Mouse (Mus musculus) embryo, embryonic 10.5 days (tissue): Measurements from ENCODE around the gene Tmco1.

ENCODE experiments used
- DNase-seq: peaks from one replicate; pipeline ENCODE4 v3.0.0-alpha.2; 2015; ENCODE audit warnings: low spot score

Tmco1 gene

DNA sequence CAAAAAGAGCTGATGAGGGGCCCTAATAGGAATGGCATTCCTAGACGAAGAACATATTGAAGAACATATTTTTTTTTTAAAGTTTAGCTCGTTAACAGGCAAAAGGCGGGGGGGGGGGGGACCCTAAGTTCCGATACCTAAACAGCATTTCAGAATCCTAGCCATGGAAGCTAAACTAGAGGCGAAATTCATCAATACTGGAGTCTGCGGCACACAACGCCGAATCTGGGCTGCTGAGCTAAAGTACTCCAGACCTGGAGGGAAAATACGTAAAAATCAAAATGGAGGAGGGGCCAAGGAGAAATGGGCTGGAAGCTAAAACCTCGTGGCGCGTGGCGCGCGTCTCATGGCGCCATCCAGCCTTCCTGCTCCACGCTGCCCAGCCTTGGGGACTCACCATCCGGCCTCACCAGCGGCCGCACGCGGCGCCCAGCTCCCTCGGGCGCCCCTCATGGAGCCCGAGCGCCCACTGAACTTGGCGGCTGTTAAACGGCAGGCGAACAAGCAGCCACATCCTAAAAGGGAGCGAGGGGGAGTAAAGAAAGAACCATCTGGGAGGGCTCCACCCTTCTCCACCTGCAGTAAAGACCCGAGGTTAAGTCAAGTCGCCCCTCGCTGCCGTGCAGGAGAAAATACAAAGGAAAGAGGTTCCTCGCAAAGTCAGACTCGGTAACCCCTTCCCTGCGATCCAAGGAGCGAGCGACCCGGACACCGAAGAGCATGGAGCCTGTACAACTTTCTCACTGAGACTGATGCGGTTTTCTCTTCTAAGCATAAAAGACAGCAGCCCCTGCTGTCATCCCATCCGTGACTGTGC, 24.5 kb upstream of the Tmco1 start:
- peak; percentile 82 for DNase-seq

GRCm38 (mm10) chr1:167284258-167284836, 23.8 kb upstream of the Tmco1 start:
- DNase-seq, result peak; percentile 85

- peak; percentile 93 for DNase-seq
Observed at GRCm38 (mm10) chr1:167284837-167285319, 23.3 kb upstream of the Tmco1 start.

DNA sequence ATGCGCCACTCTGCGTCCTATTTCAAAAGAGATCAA, 23.0 kb upstream of the Tmco1 start, which contains the start of gene Uck2:
Uck2 (minus strand) TSS at position 1 of the 36 bp plus-strand sequence.
- no peak for DNase-seq

DNA sequence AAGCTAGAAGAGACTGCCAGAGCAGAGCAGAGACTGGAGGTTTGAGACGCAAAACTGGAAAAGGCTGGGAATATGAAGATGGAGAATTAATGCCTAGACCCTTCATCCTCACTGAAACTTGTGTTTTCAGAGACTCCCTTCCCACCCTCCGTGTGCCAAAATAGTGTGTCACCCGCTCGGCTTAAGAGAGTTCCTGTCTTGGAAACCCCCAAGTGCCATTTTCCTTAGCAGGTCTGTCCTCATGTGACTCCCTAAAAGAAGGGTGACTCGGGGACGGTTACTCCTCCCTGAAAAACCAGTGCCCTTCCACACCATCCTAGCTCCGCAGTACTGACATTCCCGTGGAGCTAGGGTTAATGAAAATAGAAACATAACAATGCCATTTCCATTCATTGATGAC, 22.8 kb upstream of the Tmco1 start:
- no peak for DNase-seq

GRCm38 (mm10) chr1:167287156-167287555, 21.0 kb upstream of the Tmco1 start:
- DNase-seq, result no peak

DNA sequence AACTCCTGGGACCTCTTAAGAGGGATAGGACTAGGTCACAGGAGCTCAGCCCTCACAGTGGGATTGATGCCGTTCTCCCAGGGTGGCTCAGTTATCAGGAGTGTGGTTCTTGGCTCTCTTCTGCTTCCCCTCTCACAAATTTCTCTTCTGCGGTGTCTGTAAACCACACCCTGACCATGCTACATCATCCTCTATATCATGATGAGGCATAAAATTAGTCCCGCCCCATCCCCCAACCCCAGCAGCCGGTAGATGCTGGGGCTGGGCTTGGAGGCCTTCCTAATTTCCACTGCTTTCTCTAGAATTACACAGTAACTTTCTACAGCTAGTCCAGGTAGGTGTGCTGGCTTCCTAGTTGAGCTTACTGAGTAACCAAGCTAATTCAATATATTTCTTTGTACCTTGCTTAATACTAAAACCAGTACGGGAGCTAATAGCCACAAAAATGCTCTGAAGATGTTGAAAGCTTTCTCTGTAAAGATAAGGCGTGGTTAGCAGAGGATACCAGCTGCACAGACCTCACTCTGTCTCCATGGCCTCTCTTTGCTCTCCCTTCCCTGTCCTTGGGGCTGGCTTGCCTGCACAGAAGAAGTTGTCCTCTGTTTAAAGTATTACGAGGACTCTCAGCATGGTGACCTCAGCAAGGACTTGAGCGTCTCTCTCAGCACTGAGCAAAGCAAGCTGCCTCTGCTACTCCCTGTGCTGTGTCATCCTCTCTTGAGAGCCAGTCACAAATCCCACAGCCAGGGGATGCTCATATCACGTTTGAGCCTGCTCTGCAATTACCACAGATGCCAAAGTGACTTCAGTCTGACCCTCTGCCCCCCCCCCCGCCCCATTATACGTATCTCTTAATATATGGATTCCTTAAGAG, 19.3 kb upstream of the Tmco1 start:
- no peak for DNase-seq

GRCm38 (mm10) chr1:167289567-167290262, 18.5 kb upstream of the Tmco1 start:
- peak; percentile 69 for DNase-seq

DNA sequence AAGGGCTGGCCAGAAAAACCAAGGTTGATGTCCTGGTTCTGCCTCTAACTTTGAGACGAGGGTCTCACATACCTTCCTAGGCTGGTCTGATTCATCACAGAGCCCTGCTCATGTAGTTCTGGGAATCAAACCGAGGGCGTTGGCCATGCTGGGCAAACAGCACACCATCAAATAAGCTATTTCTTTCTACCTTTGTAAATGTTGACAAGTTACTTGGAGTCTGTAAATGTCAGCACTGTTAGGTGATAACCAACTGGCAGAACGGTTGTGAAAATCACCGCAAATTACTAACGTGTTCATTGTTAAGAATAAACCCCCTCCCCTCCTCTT, 17.9 kb upstream of the Tmco1 start:
- no peak for DNase-seq

GRCm38 (mm10) chr1:167291610-167292009, 16.6 kb upstream of the Tmco1 start:
- DNase-seq, result no peak

- no peak for DNase-seq
Observed at GRCm38 (mm10) chr1:167292447-167292846, 15.7 kb upstream of the Tmco1 start.

DNA sequence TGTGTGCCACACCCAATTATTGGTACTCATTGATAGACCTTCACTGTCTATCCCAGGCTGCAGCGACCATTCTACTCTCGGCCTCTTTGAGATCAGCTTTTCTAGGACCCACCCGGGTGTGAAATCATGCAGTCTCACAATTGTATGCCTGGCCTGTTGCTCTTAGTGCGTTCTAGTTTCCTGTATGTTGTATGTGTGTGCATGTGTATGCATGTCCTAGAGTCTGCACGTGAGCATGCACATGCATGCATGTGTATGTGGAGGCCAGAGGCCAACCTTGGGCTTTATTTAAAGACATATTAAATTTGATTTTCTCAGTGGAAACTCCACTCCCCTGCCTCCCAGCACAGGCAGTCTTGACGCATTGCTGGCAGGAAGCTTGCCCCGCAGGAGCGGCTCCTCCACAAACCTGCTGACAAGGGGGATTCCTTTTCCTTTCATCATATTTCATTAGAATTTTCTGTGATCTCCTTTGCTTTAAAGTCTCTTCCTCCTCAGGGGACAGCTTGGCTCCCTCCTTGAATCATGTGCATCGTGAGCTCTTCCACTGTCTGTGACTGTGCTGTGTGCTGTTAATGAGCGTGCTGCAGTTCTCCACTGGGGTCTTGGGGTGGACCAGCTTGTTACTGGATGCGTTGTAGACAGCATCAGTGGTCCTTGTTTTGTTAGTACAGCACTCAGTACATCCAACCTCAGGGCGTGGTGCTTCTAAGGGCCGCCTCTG, 12.3 kb upstream of the Tmco1 start:
- DNase-seq, result no peak

- no peak for DNase-seq
Observed at GRCm38 (mm10) chr1:167300122-167300521, 8.1 kb upstream of the Tmco1 start.

DNA sequence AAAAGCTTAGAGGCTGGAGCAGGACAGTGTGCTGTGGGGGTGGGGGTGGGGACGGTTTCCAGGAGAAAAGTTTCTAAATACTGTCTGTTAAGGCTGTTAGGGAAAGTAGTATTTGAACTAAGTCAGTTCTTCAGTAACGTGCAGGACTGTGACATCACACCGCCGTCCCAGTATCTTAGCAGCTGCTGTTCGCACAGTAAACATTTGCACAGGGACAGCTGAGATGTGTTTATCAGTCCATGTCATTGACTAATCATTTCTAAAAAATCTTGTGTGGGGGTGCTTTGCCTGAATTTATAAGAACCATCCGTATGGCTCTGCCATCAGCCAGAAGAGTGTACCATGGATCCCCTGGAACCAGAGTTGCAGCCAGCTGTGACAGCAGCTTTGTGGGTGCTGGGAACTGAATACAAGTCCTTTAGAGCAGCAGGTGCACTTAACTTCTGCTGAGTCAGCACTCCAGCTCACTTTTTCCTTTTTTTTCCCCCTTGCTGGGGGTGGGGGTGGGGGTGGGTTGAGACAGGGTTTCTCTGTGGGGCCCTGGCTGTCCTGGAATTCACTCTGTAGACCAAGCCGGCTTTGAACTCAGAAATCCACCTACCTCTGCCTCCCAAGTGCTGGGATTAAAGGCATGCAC, 2.6 kb upstream of the Tmco1 start:
- DNase-seq, result no peak

DNA sequence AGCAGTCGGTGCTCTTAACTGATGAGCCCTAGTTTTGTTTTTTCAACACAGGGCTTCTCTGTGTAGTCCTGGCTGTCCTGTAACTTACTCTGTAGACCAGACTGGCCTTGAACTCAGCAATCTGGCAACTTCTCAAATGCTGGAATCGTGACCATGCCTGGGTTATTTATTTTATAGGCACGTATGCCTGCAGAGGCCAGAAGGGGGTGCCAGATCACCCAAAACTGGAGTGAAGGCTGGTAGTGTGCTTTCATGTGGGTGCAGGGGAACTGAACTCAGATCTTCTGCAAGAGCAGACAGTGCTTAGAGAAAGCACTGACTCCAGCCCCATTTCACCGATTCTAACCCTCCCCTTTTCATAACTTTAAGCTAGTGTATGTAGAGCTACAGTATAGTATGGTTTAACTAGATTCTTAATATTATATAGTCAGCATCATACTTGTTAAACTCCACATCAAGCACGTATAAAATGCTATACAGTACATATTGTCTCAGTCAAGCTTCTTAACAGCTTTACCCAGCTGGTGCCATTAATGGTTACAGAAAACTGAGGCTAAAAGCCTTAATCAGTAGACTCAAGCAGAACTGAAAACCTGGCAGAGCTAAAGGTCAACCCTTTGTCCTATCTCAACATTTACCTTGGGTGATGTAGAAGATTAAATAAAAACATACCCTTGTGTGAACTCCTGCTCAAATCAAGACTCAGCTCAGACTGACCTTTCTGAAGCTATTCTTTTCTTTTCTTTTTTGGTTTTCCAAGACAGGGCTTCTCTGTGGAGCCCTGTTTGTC, 1.5 kb upstream of the Tmco1 start:
- peak; percentile 59 for DNase-seq

DNA sequence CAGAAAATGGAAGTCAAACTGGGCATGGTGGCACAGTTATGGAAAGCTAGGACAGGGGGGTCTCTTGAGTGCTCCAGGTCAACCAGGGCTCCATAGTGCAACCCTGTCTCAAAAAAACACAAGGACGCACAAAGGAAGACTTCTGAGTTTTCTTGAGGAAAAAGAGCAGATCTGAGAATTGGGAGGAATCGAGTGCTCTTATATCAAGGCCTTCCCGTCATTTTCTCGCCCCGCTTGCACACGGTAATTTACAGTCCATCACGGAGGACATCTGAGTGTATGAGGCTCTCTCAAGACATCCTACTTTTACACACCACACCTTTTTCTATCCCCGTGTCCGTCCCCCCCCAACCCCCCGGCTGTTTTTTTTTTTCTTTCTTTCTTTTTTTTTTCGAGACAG, 504 bp upstream of the Tmco1 start:
- DNase-seq, result peak; percentile 28

GRCm38 (mm10) chr1:167312367-167312766, 4.2 kb downstream of the Tmco1 start:
- DNase-seq, result no peak

DNA sequence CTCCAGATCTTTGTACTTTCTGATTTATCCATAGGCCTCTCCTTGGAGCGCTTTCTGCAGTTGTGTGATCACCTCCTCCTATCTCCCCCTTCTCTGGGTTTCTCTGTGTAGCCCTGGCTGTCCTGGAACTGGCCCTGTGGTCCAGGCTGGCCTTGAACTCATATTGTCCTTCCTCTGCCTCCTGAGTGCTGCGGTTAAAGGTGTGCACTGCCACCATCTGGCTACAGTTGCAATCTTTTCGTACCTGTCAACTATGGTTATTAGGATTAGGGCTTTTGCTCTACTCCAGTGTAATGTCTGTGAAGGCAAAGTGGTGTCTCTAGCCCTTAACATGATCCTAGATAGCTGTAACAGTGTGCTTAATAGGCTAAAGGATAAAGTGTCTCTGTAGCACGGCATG, 5.0 kb downstream of the Tmco1 start:
- no peak for DNase-seq

GRCm38 (mm10) chr1:167321691-167322090, 13.5 kb downstream of the Tmco1 start:
- DNase-seq, result no peak

DNA sequence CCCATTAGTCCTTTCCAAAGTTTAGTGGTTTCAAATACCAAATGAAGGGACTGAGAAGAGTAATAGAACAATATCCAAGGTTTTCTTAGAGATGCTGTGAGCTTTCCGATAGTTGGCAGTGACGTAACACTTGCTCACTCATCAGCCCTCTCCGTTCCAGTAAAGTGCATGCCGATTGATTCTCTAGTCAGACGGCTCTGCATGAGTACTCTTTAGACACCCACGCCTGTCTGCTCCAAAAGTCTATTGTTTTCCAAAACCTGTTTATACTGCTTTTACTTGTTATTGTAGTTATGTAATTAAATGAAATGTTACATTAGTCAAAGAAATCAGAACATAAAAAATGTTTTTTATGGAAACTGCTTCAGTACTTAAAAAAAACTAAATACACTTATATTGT, 20.6 kb downstream of the Tmco1 start:
- DNase-seq, result no peak

DNA sequence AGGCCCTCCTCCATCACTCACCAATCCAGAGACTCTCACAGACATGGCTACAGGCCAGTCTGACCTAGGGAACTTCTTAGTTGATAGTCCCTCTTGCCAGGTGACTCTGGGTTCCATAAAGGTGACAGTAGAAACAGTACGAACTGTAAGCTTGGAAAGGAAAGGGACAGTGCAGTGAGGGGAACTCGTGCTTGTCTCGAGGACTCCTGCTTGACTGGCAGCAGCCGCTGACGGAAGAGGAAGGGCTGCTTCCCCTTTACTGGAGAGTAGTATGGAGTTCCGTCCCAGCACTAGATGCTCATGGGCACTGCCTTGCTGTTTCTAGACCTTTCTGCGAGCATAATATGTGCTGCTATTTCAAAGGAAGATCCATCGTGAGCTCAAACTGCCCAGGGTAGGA, 22.9 kb downstream of the Tmco1 start:
- no peak for DNase-seq
